Mouse (Mus musculus) embryonic facial prominence, embryonic 15.5 days (tissue): ENCODE results near the gene Mboat1. TPM values are rescaled to one million over a fixed set of nuclear protein-coding genes. Genes with fewer than 3 reads are reported as not detected.

Experiments used
- ATAC-seq: fragments of 200-750 bp; cut with Nextera tagmentation; 2 replicates; pipeline ENCODE4 v1.8.0; 2017; ENCODE audit warnings: low read depth, moderate TSS enrichment; ENCODE audit not compliant: insufficient number of reproducible peaks, low FRiP score, low TSS enrichment
- H3K27ac ChIP-seq: fragments of 300-500 bp; sonication (generic); replicated peaks from 2 replicates; pipeline ENCODE4 v1.5.1; 2015; ENCODE audit warnings: mild to moderate bottlenecking, inconsistent platforms
- H3K27me3 ChIP-seq: fragments of 300-500 bp; sonication (generic); 2 replicates; pipeline ENCODE4 v1.6.1; 2015; ENCODE audit warnings: inconsistent platforms
- H3K36me3 ChIP-seq: fragments of 300-500 bp; sonication (generic); 2 replicates; pipeline ENCODE4 v1.6.1; 2015; ENCODE audit warnings: mild to moderate bottlenecking, inconsistent platforms
- H3K4me1 ChIP-seq: fragments of 300-500 bp; sonication (generic); 2 replicates; pipeline ENCODE4 v1.6.1; 2015; ENCODE audit warnings: inconsistent platforms
- H3K4me2 ChIP-seq: fragments of 300-500 bp; sonication (generic); replicated peaks from 2 replicates; pipeline ENCODE4 v1.6.1; 2015; ENCODE audit warnings: mild to moderate bottlenecking, inconsistent platforms
- H3K4me3 ChIP-seq: fragments of 300-500 bp; sonication (generic); replicated peaks from 2 replicates; pipeline ENCODE4 v1.5.1; 2015; ENCODE audit warnings: mild to moderate bottlenecking, inconsistent platforms
- H3K9ac ChIP-seq: fragments of 300-500 bp; sonication (generic); 2 replicates; pipeline ENCODE4 v1.6.1; 2015; ENCODE audit warnings: inconsistent platforms
- H3K9me3 ChIP-seq: fragments of 300-500 bp; sonication (generic); replicated peaks from 2 replicates; pipeline ENCODE4 v1.6.1; 2016; ENCODE audit warnings: inconsistent platforms
- WGBS: fragments of 180-500 bp; shearing (Covaris S2); methylation state at CpG from one replicate; pipeline ENCODE4 v1.1.7; 2015; 5-methylcytosine and 5-hydroxymethylcytosine counted together
- polyA plus RNA-seq: library from polyadenylated mRNA; unstranded; fragments of >200 nt; fragmentation: Nextera tagmentation; extraction: Ambion mirVana; gene quantifications from 2 replicates; pipeline ENCODE4 v1.2.1, GENCODE M21; 2015

Mboat1 gene
- polyA plus RNA-seq, 1 experiment from 2014 or later: 20.3 TPM

- ATAC-seq: no peak
- WGBS: 55% methylated on average over 9 of the region's 9 CpGs
- H3K27ac ChIP-seq: no peak overlapping the region
- no peaks in the 10 kb centered on the region for H3K9me3 ChIP-seq
- no peak overlapping the region for H3K4me3 ChIP-seq
- H3K36me3 ChIP-seq: no peaks in the 10 kb centered on the region
- H3K9ac ChIP-seq: no peak overlapping the region
- no peaks in the 10 kb centered on the region for H3K27me3 ChIP-seq
- no peaks in the 10 kb centered on the region for H3K4me1 ChIP-seq
- no peak overlapping the region for H3K4me2 ChIP-seq
These were observed 77.0 kb downstream of the Mboat1 start for GRCm38 (mm10) chr13:30213276-30213675.

GRCm38 (mm10) chr13:30217588-30218371 is 81.5 kb downstream of the Mboat1 start:
- H3K9me3 ChIP-seq: no peaks in the 10 kb centered on the region
- no peak overlapping the region for H3K4me2 ChIP-seq
- no peak overlapping the region for H3K4me3 ChIP-seq
- peaks cover 8% of the 10 kb centered on the region; the same call in 1 of the 2 replicates for H3K4me1 ChIP-seq
- H3K27me3 ChIP-seq: no peaks in the 10 kb centered on the region
- no peak overlapping the region for H3K27ac ChIP-seq
- 67% methylated on average over 12 of the region's 12 CpGs for WGBS
- 0 out of 2 replicates have a peak, but pooled peaks cover 4% of the 10 kb centered on the region for H3K36me3 ChIP-seq
- H3K9ac ChIP-seq: no peak overlapping the region
- ATAC-seq: no peak

- H3K4me2 ChIP-seq: no peak overlapping the region
- peaks cover 8% of the 10 kb centered on the region; the same call in 1 of the 2 replicates for H3K4me1 ChIP-seq
- no peak overlapping the region for H3K27ac ChIP-seq
- ATAC-seq: no peak
- 76% methylated on average over 7 of the region's 7 CpGs for WGBS
- H3K9ac ChIP-seq: no peak overlapping the region
- H3K27me3 ChIP-seq: no peaks in the 10 kb centered on the region
- H3K36me3 ChIP-seq: peaks cover 9% of the 10 kb centered on the region; the same call in 1 of the 2 replicates
- no peak overlapping the region for H3K4me3 ChIP-seq
- H3K9me3 ChIP-seq: no peaks in the 10 kb centered on the region
These were observed 83.3 kb downstream of the Mboat1 start for GRCm38 (mm10) chr13:30219597-30219996.

- Histone ChIP-seq H3K4me1 (peaks cover 8% of the 10 kb centered on the region; the same call in 1 of the 2 replicates), H3K27me3 (no peaks in the 10 kb centered on the region), H3K9ac (no peak overlapping the region), H3K4me2 (no peak overlapping the region), H3K9me3 (no peaks in the 10 kb centered on the region), H3K27ac (peak overlapping the region; percentile 56), H3K4me3 (no peak overlapping the region), H3K36me3 (peaks cover 9% of the 10 kb centered on the region; the same call in 1 of the 2 replicates)
- WGBS: 12% methylated on average over 3 of the region's 3 CpGs
- ATAC-seq: peak; percentile 76; the same call in 1 of the 2 replicates
These were observed 85.0 kb downstream of the Mboat1 start for GRCm38 (mm10) chr13:30221316-30221715.

- Histone ChIP-seq H3K27me3 (no peaks in the 10 kb centered on the region), H3K4me2 (no peak overlapping the region), H3K9ac (no peak overlapping the region), H3K36me3 (peaks cover 9% of the 10 kb centered on the region; the same call in 1 of the 2 replicates), H3K4me3 (no peak overlapping the region), H3K4me1 (peaks cover 13% of the 10 kb centered on the region), H3K27ac (no peak overlapping the region), H3K9me3 (no peaks in the 10 kb centered on the region)
- no peak for ATAC-seq
- 95% methylated on average over 10 of the region's 10 CpGs for WGBS
These were observed 87.8 kb downstream of the Mboat1 start for GRCm38 (mm10) chr13:30224114-30224513.

GRCm38 (mm10) chr13:30224659-30225058 is 88.4 kb downstream of the Mboat1 start:
- no peak overlapping the region for H3K4me3 ChIP-seq
- no peaks in the 10 kb centered on the region for H3K9me3 ChIP-seq
- H3K4me1 ChIP-seq: peaks cover 13% of the 10 kb centered on the region
- H3K36me3 ChIP-seq: peaks cover 9% of the 10 kb centered on the region; the same call in 1 of the 2 replicates
- no peak overlapping the region for H3K27ac ChIP-seq
- H3K9ac ChIP-seq: no peak overlapping the region
- ATAC-seq: no peak
- 95% methylated on average over 6 of the region's 6 CpGs for WGBS
- H3K27me3 ChIP-seq: no peaks in the 10 kb centered on the region
- H3K4me2 ChIP-seq: no peak overlapping the region

GRCm38 (mm10) chr13:30228762-30229161 is 92.5 kb downstream of the Mboat1 start:
- Histone ChIP-seq H3K27ac (no peak overlapping the region), H3K4me3 (no peak overlapping the region), H3K27me3 (no peaks in the 10 kb centered on the region), H3K9ac (no peak overlapping the region), H3K4me1 (peaks cover 5% of the 10 kb centered on the region; the same call in 1 of the 2 replicates), H3K9me3 (no peaks in the 10 kb centered on the region), H3K4me2 (no peak overlapping the region), H3K36me3 (peaks cover 5% of the 10 kb centered on the region; the same call in 1 of the 2 replicates)
- no peak for ATAC-seq
- 49% methylated on average over 5 of the region's 5 CpGs for WGBS

- 87% methylated on average over 9 of the region's 9 CpGs for WGBS
- peaks cover 5% of the 10 kb centered on the region; the same call in 1 of the 2 replicates for H3K4me1 ChIP-seq
- ATAC-seq: no peak
These were observed 93.4 kb downstream of the Mboat1 start for GRCm38 (mm10) chr13:30229625-30230139.

GRCm38 (mm10) chr13:30235056-30235750 is 98.9 kb downstream of the Mboat1 start:
- peak; percentile 75; the same call in 1 of the 2 replicates for ATAC-seq
- H3K4me3 ChIP-seq: no peak overlapping the region
- no peaks in the 10 kb centered on the region for H3K27me3 ChIP-seq
- H3K4me2 ChIP-seq: peak overlapping the region; percentile 10; the same call in 1 of the 2 replicates
- peak overlapping the region; percentile 44 for H3K27ac ChIP-seq
- 27% methylated on average over 11 of the region's 11 CpGs for WGBS
- H3K9ac ChIP-seq: no peak overlapping the region
- peaks cover 10% of the 10 kb centered on the region for H3K4me1 ChIP-seq
- no peaks in the 10 kb centered on the region for H3K36me3 ChIP-seq
- H3K9me3 ChIP-seq: no peaks in the 10 kb centered on the region

More at GRCm38 (mm10) chr13:30229625-30230139, 93.4 kb downstream of the Mboat1 start:
- H3K27me3 ChIP-seq: no peaks in the 10 kb centered on the region
- H3K4me3 ChIP-seq: no peak overlapping the region
- H3K27ac ChIP-seq: no peak overlapping the region
- no peaks in the 10 kb centered on the region; the same call in 1 of the 2 replicates for H3K36me3 ChIP-seq
- H3K9me3 ChIP-seq: no peaks in the 10 kb centered on the region
- H3K4me2 ChIP-seq: no peak overlapping the region
- no peak overlapping the region for H3K9ac ChIP-seq

- Histone ChIP-seq H3K27ac (no peak overlapping the region), H3K4me2 (no peak overlapping the region), H3K4me1 (peaks cover 10% of the 10 kb centered on the region), H3K9ac (no peak overlapping the region), H3K27me3 (no peaks in the 10 kb centered on the region), H3K4me3 (no peak overlapping the region), H3K36me3 (no peaks in the 10 kb centered on the region; the same call in 1 of the 2 replicates), H3K9me3 (no peaks in the 10 kb centered on the region)
- 80% methylated on average over 6 of the region's 6 CpGs for WGBS
- ATAC-seq: no peak
These were observed 103.1 kb downstream of the Mboat1 start for GRCm38 (mm10) chr13:30239396-30239795.

GRCm38 (mm10) chr13:30245573-30245972 is 109.3 kb downstream of the Mboat1 start:
- Histone ChIP-seq H3K4me1 (0 out of 2 replicates have a peak, but pooled peaks cover 3% of the 10 kb centered on the region), H3K27ac (no peak overlapping the region), H3K9ac (no peak overlapping the region), H3K4me3 (no peak overlapping the region), H3K27me3 (no peaks in the 10 kb centered on the region), H3K9me3 (no peaks in the 10 kb centered on the region), H3K36me3 (no peaks in the 10 kb centered on the region; the same call in 1 of the 2 replicates), H3K4me2 (no peak overlapping the region)
- no peak for ATAC-seq
- 79% methylated on average over 4 of the region's 4 CpGs for WGBS
